Mouse (Mus musculus) E14TG2a.4 (cell line): ENCODE results near the gene Il11ra1.

Experiments
- CTCF ChIP-seq: conservative IDR thresholded peaks from 2 replicates; pipeline ENCODE4 v1.5.1; 2014; ENCODE audit warnings: low read length
- NANOG ChIP-seq: IDR thresholded peaks from 2 replicates; pipeline ENCODE4 v1.6.1; 2014; ENCODE audit warnings: borderline replicate concordance, low read length, mixed read lengths
- POU5F1 ChIP-seq: IDR thresholded peaks from 2 replicates; pipeline ENCODE4 v1.6.1; 2014; ENCODE audit warnings: low read length, borderline replicate concordance

GRCm38 (mm10) chr4:41758701-41759100 is 58.9 kb downstream of the Il11ra1 start:
- TF ChIP-seq CTCF (no peak), NANOG (no peak), POU5F1 (no peak)
